In the genomic region with DNA sequence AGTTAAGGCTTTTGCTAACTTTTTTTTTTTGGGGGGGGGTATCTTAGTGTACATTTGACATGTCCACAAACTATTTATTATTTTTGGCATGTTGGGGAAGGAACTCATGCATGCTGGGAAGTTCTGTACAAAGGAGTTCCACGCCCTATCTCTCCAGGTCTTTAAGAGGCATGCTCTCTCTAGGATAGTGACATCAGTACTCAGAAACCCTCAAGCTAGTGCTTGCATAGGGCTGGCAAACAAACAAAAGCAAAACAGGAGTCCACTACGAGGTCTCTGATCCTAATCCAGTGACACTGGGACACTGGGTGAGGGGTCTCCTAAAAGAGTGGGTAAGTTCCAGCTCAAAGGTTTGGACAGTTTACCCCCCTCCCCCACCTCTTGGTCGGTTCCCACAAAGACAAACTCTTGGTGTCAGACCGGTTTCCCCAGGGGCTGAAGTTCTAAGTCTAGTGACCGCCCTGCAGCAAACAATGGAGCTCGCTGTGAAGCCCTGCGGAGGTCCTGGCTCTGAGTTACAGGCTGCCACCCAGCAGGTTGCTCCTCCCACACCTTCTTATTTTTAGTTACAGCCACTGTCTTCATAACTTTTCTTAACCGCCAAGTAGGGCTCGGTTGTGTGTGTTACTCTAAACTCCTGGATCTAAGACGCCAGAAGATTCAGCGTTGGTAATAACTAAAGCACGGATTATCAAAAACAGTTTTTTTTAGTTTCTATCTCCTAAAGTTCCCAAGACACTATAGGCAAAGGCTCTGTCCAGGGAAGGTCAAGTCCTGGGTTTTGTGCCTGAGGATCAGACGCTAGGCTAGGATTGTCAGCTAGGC, we compare ENCODE assay signal across 8 mouse cellular contexts. TPM values are rescaled to one million over a fixed set of nuclear protein-coding genes. Genes with fewer than 3 reads are reported as not detected.
DNase-seq lines count a peak whose midpoint lies in the region; ATAC-seq lines count a peak whose summit lies in the region.

No protein-coding gene starts in this region.

- intact Hi-C loops in heart, postnatal 10 days (cut with DNase I) = no loop called here

- no peaks in the 10 kb centered on the region for H3K27me3 ChIP-seq in splenic B cell, adult 2 months (ENCODE audit: control insufficient read depth, insufficient read depth, low read length, poor library complexity, severe bottlenecking)

- DNase-seq in adrenal gland, postnatal 14 days = peak; percentile 60
- DNase-seq in heart, postnatal 10 days = peak; percentile 76 to 77
- peak; percentile 49 to 80 for DNase-seq in kidney, postnatal 25 days
- peak; percentile 39 for DNase-seq in splenic B cell, adult 2 months (ENCODE audit: low read depth, low spot score)
- no peak for DNase-seq in layer of hippocampus, adult 18-20 months (ENCODE audit: low spot score in 2 of 2)

- H3K36me3 ChIP-seq in splenic B cell, adult 2 months (ENCODE audit: control insufficient read depth, insufficient read depth, low read length, poor library complexity, severe bottlenecking) = no peaks in the 10 kb centered on the region

- peak; percentile 13 for ATAC-seq in CD4-positive, CD25-positive, alpha-beta regulatory T cell, adult 4 months
- peak; percentile 59 for ATAC-seq in erythroid progenitor cell, adult 5-6 weeks (replicated peaks; ENCODE audit: low FRiP score, poor library complexity, severe bottlenecking)
- peak; percentile 22 for ATAC-seq in megakaryocyte, adult 5-6 weeks (ENCODE audit: poor library complexity, severe bottlenecking)

RNA-seq across cellular contexts. Expression of gene Serinc5, which starts 1.2 kb away (rescaled TPM):
- polyA plus RNA-seq in CD4-positive, CD25-positive, alpha-beta regulatory T cell, adult 4 months (2017; shearing (Covaris generic)) = 10 to 100 TPM in 1 of 2 experiments, 1 to 10 TPM in 1; 9.2 to 11.7 TPM
- 50.4 and 53.1 TPM in 2 replicates for total RNA-seq in adrenal gland, postnatal 14 days (2021)
- 33.5 and 56.6 TPM in 2 replicates for total RNA-seq in erythroid progenitor cell, adult 5-6 weeks (2015; ENCODE audit: low replicate concordance)
- total RNA-seq in erythroid progenitor cell, adult 5-6 weeks (2017; ENCODE audit: low replicate concordance) = 44.0 and 54.7 TPM in 2 replicates
- total RNA-seq in heart, postnatal 10 days (2021) = 10 to 100 TPM; 30.7 to 36.8 TPM
- total RNA-seq in megakaryocyte, adult 5-6 weeks (2015) = 10.8 and 12.0 TPM in 2 replicates
- 9.7 and 11.8 TPM in 2 replicates for total RNA-seq in megakaryocyte, adult 5-6 weeks (2017)
- 10 to 100 TPM; 59.0 to 61.1 TPM for total RNA-seq in layer of hippocampus, adult 18-20 months (2021)

RNA-seq across cellular contexts. Expression of gene Spz1, which starts 33.7 kb away (rescaled TPM):
- not detected for polyA plus RNA-seq in CD4-positive, CD25-positive, alpha-beta regulatory T cell, adult 4 months (2017; shearing (Covaris generic))
- total RNA-seq in adrenal gland, postnatal 14 days (2021) = not detected in 2 replicates
- total RNA-seq in erythroid progenitor cell, adult 5-6 weeks (2015; ENCODE audit: low replicate concordance) = not detected in 2 replicates
- not detected in 2 replicates for total RNA-seq in erythroid progenitor cell, adult 5-6 weeks (2017; ENCODE audit: low replicate concordance)
- not detected for total RNA-seq in heart, postnatal 10 days (2021)
- not detected in 2 replicates for total RNA-seq in megakaryocyte, adult 5-6 weeks (2015)
- 0.18 TPM in 1 of 2 replicates, not detected in the other for total RNA-seq in megakaryocyte, adult 5-6 weeks (2017)
- total RNA-seq in layer of hippocampus, adult 18-20 months (2021) = not detected

Comparison
In these comparisons a context has a peak if more than half of its experiments do, and no peak if none do; other contexts are left out.
1. DNase-seq: peak in adrenal gland, postnatal 14 days (single experiment), heart, postnatal 10 days (2 of 2), kidney, postnatal 25 days (2 of 2) and splenic B cell, adult 2 months (single experiment); none in layer of hippocampus, adult 18-20 months (0 of 2).
2. Peak in every context shown above with its lines, with median percentiles within 50 percentile points of each other: ATAC-seq.